ENCODE assay signal across 8 mouse cellular contexts in the genomic region with DNA sequence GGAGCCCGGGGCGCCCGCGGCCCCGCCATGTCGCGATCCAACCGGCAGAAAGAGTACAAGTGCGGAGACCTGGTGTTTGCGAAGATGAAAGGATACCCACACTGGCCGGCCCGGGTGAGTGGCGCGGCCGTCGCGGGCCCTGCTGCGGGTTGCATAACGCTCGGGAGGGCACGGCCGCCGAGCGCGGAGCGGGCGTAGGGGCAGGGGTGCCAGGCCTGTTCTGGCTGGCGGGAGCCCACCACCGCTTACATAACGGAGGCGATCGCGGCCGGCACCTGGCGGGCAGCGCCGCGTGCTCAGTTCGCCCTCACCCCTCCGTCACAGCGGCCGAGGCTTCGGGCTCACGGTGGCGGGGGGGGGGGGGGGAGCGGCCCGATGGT. TPM values are rescaled to one million over a fixed set of nuclear protein-coding genes. Genes with fewer than 3 reads are reported as not detected.
DNase-seq lines count a peak whose midpoint lies in the region; ATAC-seq and TF ChIP-seq lines count a peak whose summit lies in the region.

No protein-coding gene starts in this region.

- under 1% methylated on average over 43 of the region's 47 CpGs for WGBS in bone marrow, adult 2 months
- 0% methylated on average over 41 of the region's 47 CpGs for WGBS in forebrain, embryonic 11.5 days
- under 1% methylated on average over 39 of the region's 47 CpGs for WGBS in limb, embryonic 10.5 days
- WGBS in midbrain, embryonic 11.5 days, result 0% methylated on average over 43 of the region's 47 CpGs

- peak overlapping the region; percentile 78 for H3K4me2 ChIP-seq in forebrain, embryonic 11.5 days (ENCODE audit: low read depth, low read length, severe bottlenecking)
- peak overlapping the region; percentile 83 for H3K4me2 ChIP-seq in midbrain, embryonic 11.5 days

- peak; percentile 34 for ATAC-seq in forebrain, embryonic 11.5 days (replicated peaks; ENCODE audit: low FRiP score)
- ATAC-seq in midbrain, embryonic 11.5 days (ENCODE audit: low FRiP score), result peak; percentile 18
- ATAC-seq in megakaryocyte-erythroid progenitor cell, adult 5-6 weeks (replicated peaks; ENCODE audit: low FRiP score, low TSS enrichment, poor library complexity, severe bottlenecking), result no peak

- peak; percentile 65 for DNase-seq in ovary, postnatal 36 days (ENCODE audit: low spot score)
- DNase-seq in ovary, postnatal 14 days (ENCODE audit: low spot score), result no peak
- DNase-seq in forebrain, embryonic 11.5 days (ENCODE audit: low spot score), result peak; percentile 77
- DNase-seq in heart, postnatal 14 days, result peak; percentile 68 to 69
- no peak for DNase-seq in limb, embryonic 10.5 days (ENCODE audit: low spot score)
- DNase-seq in midbrain, embryonic 11.5 days (ENCODE audit: low spot score, missing footprints), result peak; percentile 94

- H3K27me3 ChIP-seq in forebrain, embryonic 11.5 days (ENCODE audit: control insufficient read depth, insufficient read depth, low read length), result no peaks in the 10 kb centered on the region
- no peaks in the 10 kb centered on the region for H3K27me3 ChIP-seq in limb, embryonic 10.5 days (ENCODE audit: low read depth, poor library complexity, severe bottlenecking)
- H3K27me3 ChIP-seq in midbrain, embryonic 11.5 days (ENCODE audit: control insufficient read depth, insufficient read depth, low read length), result no peaks in the 10 kb centered on the region

- peaks cover 8% of the 10 kb centered on the region for H3K4me1 ChIP-seq in bone marrow, adult 2 months (ENCODE audit: control insufficient read depth, insufficient read depth, low read length)
- peaks cover 22% of the 10 kb centered on the region for H3K4me1 ChIP-seq in forebrain, embryonic 11.5 days (replicated peaks; ENCODE audit: control insufficient read depth, insufficient read depth, low read length)
- peaks cover 50% of the 10 kb centered on the region for H3K4me1 ChIP-seq in limb, embryonic 10.5 days
- H3K4me1 ChIP-seq in midbrain, embryonic 11.5 days (ENCODE audit: control insufficient read depth, insufficient read depth, low read length), result peaks cover 33% of the 10 kb centered on the region

- H3K27ac ChIP-seq in bone marrow, adult 2 months (ENCODE audit: control insufficient read depth, insufficient read depth, low read depth, low read length, poor library complexity), result peak overlapping the region; percentile 95
- peak overlapping the region; percentile 89 for H3K27ac ChIP-seq in forebrain, embryonic 11.5 days (ENCODE audit: low read depth, low read length)
- peak overlapping the region; percentile 98 for H3K27ac ChIP-seq in limb, embryonic 10.5 days
- H3K27ac ChIP-seq in midbrain, embryonic 11.5 days (ENCODE audit: low read depth, low read length), result peak overlapping the region; percentile 83

- no peaks in the 10 kb centered on the region for H3K9me3 ChIP-seq in forebrain, embryonic 11.5 days (ENCODE audit: control insufficient read depth, low read length)
- H3K9me3 ChIP-seq in limb, embryonic 10.5 days (replicated peaks), result no peaks in the 10 kb centered on the region
- no peaks in the 10 kb centered on the region for H3K9me3 ChIP-seq in midbrain, embryonic 11.5 days (ENCODE audit: control insufficient read depth, low read length)

- H3K36me3 ChIP-seq in forebrain, embryonic 11.5 days (ENCODE audit: control insufficient read depth, insufficient read depth, low read length), result no peaks in the 10 kb centered on the region
- peaks cover 9% of the 10 kb centered on the region for H3K36me3 ChIP-seq in limb, embryonic 10.5 days
- H3K36me3 ChIP-seq in midbrain, embryonic 11.5 days (ENCODE audit: control insufficient read depth, insufficient read depth, low read length), result no peaks in the 10 kb centered on the region

- no peak for TF ChIP-seq CTCF in bone marrow, adult 2 months (IDR thresholded peaks at IDR 0.05; ENCODE audit: control insufficient read depth, insufficient read depth, low read length)

- peak overlapping the region; percentile 99 for H3K9ac ChIP-seq in forebrain, embryonic 11.5 days (ENCODE audit: low read length)
- H3K9ac ChIP-seq in midbrain, embryonic 11.5 days (ENCODE audit: low read length), result peak overlapping the region; percentile 98

- 0 out of 2 replicates have a peak, but pooled peaks have one; percentile 12 for TF ChIP-seq POLR2A in bone marrow, adult 2 months (IDR thresholded peaks at IDR 0.05; ENCODE audit: borderline replicate concordance, control insufficient read depth, low read depth, low read length)

- peak overlapping the region; percentile 83 for H3K4me3 ChIP-seq in bone marrow, adult 2 months (replicated peaks; ENCODE audit: control insufficient read depth, low read depth, low read length)
- H3K4me3 ChIP-seq in forebrain, embryonic 11.5 days (ENCODE audit: low read depth, low read length), result peak overlapping the region; percentile 99
- H3K4me3 ChIP-seq in limb, embryonic 10.5 days, result peak overlapping the region; percentile 94
- H3K4me3 ChIP-seq in midbrain, embryonic 11.5 days (ENCODE audit: low read depth, low read length), result peak overlapping the region; percentile 100

- intact Hi-C loops in heart, postnatal 14 days (cut with DNase I), result loop anchor here (1.0 kb wide), 1 partner anchor 20 kb away; no protein-coding TSS in a partner anchor

RNA-seq across cellular contexts. Expression of gene Hdgf, which starts 0.5 kb away (rescaled TPM):
- 286 and 446 TPM in 2 replicates for polyA plus RNA-seq in bone marrow, adult 2 months (2011; ENCODE audit: insufficient read depth, insufficient read length, low replicate concordance, missing spikeins)
- 325 and 329 TPM in 2 replicates for polyA plus RNA-seq in forebrain, embryonic 11.5 days (2014; fragmentation: Nextera tagmentation; extraction: Ambion mirVana)
- 10 to 100 TPM; 88.2 to 91.9 TPM for total RNA-seq in heart, postnatal 14 days (2021)
- polyA plus RNA-seq in limb, embryonic 10.5 days (2016; fragmentation: Nextera tagmentation; extraction: Ambion mirVana), result 272 and 313 TPM in 2 replicates
- polyA plus RNA-seq in midbrain, embryonic 11.5 days (2014; fragmentation: Nextera tagmentation; extraction: Ambion mirVana), result 245 and 268 TPM in 2 replicates
- total RNA-seq in megakaryocyte-erythroid progenitor cell, adult 5-6 weeks (2014; fragmentation: Nextera tagmentation), result 676 and 813 TPM in 2 replicates
- total RNA-seq in megakaryocyte-erythroid progenitor cell, adult 5-6 weeks (2017), result 908 and 1,020 TPM in 2 replicates

RNA-seq across cellular contexts. Expression of gene Mrpl24, which starts 12.7 kb away (rescaled TPM):
- polyA plus RNA-seq in bone marrow, adult 2 months (2011; ENCODE audit: insufficient read depth, insufficient read length, low replicate concordance, missing spikeins), result 98.1 and 217 TPM in 2 replicates
- 69.4 and 74.5 TPM in 2 replicates for polyA plus RNA-seq in forebrain, embryonic 11.5 days (2014; fragmentation: Nextera tagmentation; extraction: Ambion mirVana)
- total RNA-seq in heart, postnatal 14 days (2021), result 10 to 100 TPM; 65.8 to 71.0 TPM
- 75.0 and 81.3 TPM in 2 replicates for polyA plus RNA-seq in limb, embryonic 10.5 days (2016; fragmentation: Nextera tagmentation; extraction: Ambion mirVana)
- polyA plus RNA-seq in midbrain, embryonic 11.5 days (2014; fragmentation: Nextera tagmentation; extraction: Ambion mirVana), result 73.9 and 84.5 TPM in 2 replicates
- total RNA-seq in megakaryocyte-erythroid progenitor cell, adult 5-6 weeks (2014; fragmentation: Nextera tagmentation), result 147 and 201 TPM in 2 replicates
- 116 and 118 TPM in 2 replicates for total RNA-seq in megakaryocyte-erythroid progenitor cell, adult 5-6 weeks (2017)

RNA-seq across cellular contexts. Expression of gene Prcc, which starts 21.2 kb away (rescaled TPM):
- polyA plus RNA-seq in bone marrow, adult 2 months (2011; ENCODE audit: insufficient read depth, insufficient read length, low replicate concordance, missing spikeins), result 30.5 and 56.5 TPM in 2 replicates
- polyA plus RNA-seq in forebrain, embryonic 11.5 days (2014; fragmentation: Nextera tagmentation; extraction: Ambion mirVana), result 19.6 and 22.3 TPM in 2 replicates
- 10 to 100 TPM; 47.8 to 49.3 TPM for total RNA-seq in heart, postnatal 14 days (2021)
- polyA plus RNA-seq in limb, embryonic 10.5 days (2016; fragmentation: Nextera tagmentation; extraction: Ambion mirVana), result 17.5 and 20.5 TPM in 2 replicates
- polyA plus RNA-seq in midbrain, embryonic 11.5 days (2014; fragmentation: Nextera tagmentation; extraction: Ambion mirVana), result 18.4 and 20.4 TPM in 2 replicates
- total RNA-seq in megakaryocyte-erythroid progenitor cell, adult 5-6 weeks (2014; fragmentation: Nextera tagmentation), result 39.9 and 52.2 TPM in 2 replicates
- 30.1 and 48.5 TPM in 2 replicates for total RNA-seq in megakaryocyte-erythroid progenitor cell, adult 5-6 weeks (2017)

RNA-seq across cellular contexts. Expression of gene Isg20l2, which starts 23.5 kb away (rescaled TPM):
- 16.4 and 18.4 TPM in 2 replicates for polyA plus RNA-seq in bone marrow, adult 2 months (2011; ENCODE audit: insufficient read depth, insufficient read length, low replicate concordance, missing spikeins)
- polyA plus RNA-seq in forebrain, embryonic 11.5 days (2014; fragmentation: Nextera tagmentation; extraction: Ambion mirVana), result 73.9 and 78.7 TPM in 2 replicates
- total RNA-seq in heart, postnatal 14 days (2021), result 10 to 100 TPM; 15.7 TPM
- 84.8 and 86.0 TPM in 2 replicates for polyA plus RNA-seq in limb, embryonic 10.5 days (2016; fragmentation: Nextera tagmentation; extraction: Ambion mirVana)
- polyA plus RNA-seq in midbrain, embryonic 11.5 days (2014; fragmentation: Nextera tagmentation; extraction: Ambion mirVana), result 53.9 and 54.8 TPM in 2 replicates
- 65.1 and 78.0 TPM in 2 replicates for total RNA-seq in megakaryocyte-erythroid progenitor cell, adult 5-6 weeks (2014; fragmentation: Nextera tagmentation)
- 60.4 and 61.7 TPM in 2 replicates for total RNA-seq in megakaryocyte-erythroid progenitor cell, adult 5-6 weeks (2017)

RNA-seq across cellular contexts. Expression of gene Rrnad1, which starts 23.9 kb away (rescaled TPM):
- 16.2 and 27.7 TPM in 2 replicates for polyA plus RNA-seq in bone marrow, adult 2 months (2011; ENCODE audit: insufficient read depth, insufficient read length, low replicate concordance, missing spikeins)
- polyA plus RNA-seq in forebrain, embryonic 11.5 days (2014; fragmentation: Nextera tagmentation; extraction: Ambion mirVana), result 22.2 and 23.2 TPM in 2 replicates
- total RNA-seq in heart, postnatal 14 days (2021), result 1 to 10 TPM; 6.9 to 8.5 TPM
- 21.1 and 21.7 TPM in 2 replicates for polyA plus RNA-seq in limb, embryonic 10.5 days (2016; fragmentation: Nextera tagmentation; extraction: Ambion mirVana)
- polyA plus RNA-seq in midbrain, embryonic 11.5 days (2014; fragmentation: Nextera tagmentation; extraction: Ambion mirVana), result 14.6 and 17.0 TPM in 2 replicates
- 26.9 and 34.3 TPM in 2 replicates for total RNA-seq in megakaryocyte-erythroid progenitor cell, adult 5-6 weeks (2014; fragmentation: Nextera tagmentation)
- total RNA-seq in megakaryocyte-erythroid progenitor cell, adult 5-6 weeks (2017), result 4.1 and 10.0 TPM in 2 replicates

Comparison
In these comparisons a context has a peak if more than half of its experiments do, and no peak if none do; other contexts are left out.
1. DNase-seq: peak in ovary, postnatal 36 days (single experiment), forebrain, embryonic 11.5 days (single experiment), heart, postnatal 14 days (2 of 2) and midbrain, embryonic 11.5 days (single experiment); none in ovary, postnatal 14 days (single experiment) and limb, embryonic 10.5 days (single experiment).
2. Peak in every context shown above with its lines, with median percentiles within 50 percentile points of each other: H3K27ac ChIP-seq and H3K4me3 ChIP-seq.